Mouse (Mus musculus) thymus, postnatal 36 days (tissue): ENCODE measurements at regions not wholly inside any gene's neighbourhood (a gene's known extent, or its start where the extent isn't known, plus 50 kb on each side); places are given as distances from the start of the nearest gene placed in this dataset.

ENCODE experiments used
- DNase-seq, 2 experiments: peaks; one replicate each; pipeline ENCODE4 v3.0.0; 2022; ENCODE audit warnings: mixed read lengths in 2 of 2

DNA sequence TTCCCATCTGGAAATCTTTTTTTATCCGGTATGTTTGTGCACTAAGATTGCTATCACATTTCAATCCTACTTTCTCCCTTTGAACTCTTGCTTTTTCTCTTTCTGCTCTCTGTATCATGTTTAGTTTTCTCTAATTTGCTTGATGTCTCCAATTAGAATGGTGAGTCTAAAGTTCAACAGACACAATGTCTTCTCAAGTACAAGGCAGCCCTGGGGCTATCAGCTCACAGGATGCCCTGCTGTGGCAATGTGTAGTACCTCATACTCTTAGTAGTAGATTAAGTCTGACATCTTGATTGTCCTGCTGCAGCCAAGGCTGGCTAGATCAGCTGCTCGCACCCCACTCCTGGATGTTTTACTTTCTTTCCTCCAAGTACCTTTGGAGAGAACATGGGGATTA lies 186.4 kb downstream of the Irs2 start:
- no peak for DNase-seq

GRCm38 (mm10) chr8:10814499-10814898 lies 193.8 kb downstream of the Irs2 start:
- no peak for DNase-seq

GRCm38 (mm10) chr8:10812060-10812670 lies 196.1 kb downstream of the Irs2 start:
- no peak for DNase-seq

GRCm38 (mm10) chr8:10807040-10807439 lies 201.2 kb downstream of the Irs2 start:
- DNase-seq, result no peak

DNA sequence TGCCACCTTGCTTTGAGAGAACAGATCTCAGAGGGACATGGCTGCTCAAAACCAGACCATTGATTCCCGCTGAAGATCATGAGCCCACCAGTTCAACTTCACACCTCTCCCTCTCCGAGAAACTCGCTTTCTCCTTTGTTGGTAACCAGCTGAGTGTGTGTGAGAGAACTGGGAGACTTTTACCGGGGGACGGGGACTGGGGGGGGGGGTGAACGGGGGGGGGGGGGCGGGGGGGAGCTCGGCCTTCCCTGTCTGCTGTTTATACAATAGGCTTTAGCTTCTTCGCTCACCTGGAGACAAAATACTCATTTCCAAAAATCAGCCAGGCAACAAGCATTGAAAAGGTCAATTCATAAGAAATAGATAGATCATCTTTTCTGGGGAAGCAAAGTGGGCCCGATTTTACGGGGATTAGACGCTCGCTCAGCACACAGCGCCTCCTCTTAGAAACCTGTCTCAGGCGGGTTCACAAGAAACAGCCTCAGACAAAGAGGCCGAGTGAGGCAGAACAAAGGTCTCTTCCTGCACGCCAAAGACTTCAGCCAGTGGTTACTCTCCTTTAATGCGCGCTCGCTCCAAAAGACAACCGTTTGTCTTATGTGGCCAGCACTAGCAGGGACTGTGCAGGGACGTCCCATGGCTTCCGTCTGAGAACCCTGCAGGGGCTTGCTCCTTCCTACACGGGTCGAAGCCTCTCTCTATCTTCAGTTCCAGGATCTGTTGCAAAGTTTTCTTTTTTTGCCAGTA lies 202.7 kb downstream of the Irs2 start:
- DNase-seq, result no peak

- no peak for DNase-seq
Observed at GRCm38 (mm10) chr8:10804974-10805373, 203.3 kb downstream of the Irs2 start.

GRCm38 (mm10) chr8:10802003-10802402 lies 206.3 kb downstream of the Irs2 start:
- no peak for DNase-seq

- DNase-seq, result no peak
Observed at GRCm38 (mm10) chr8:10801580-10801979, 206.7 kb downstream of the Irs2 start.

DNA sequence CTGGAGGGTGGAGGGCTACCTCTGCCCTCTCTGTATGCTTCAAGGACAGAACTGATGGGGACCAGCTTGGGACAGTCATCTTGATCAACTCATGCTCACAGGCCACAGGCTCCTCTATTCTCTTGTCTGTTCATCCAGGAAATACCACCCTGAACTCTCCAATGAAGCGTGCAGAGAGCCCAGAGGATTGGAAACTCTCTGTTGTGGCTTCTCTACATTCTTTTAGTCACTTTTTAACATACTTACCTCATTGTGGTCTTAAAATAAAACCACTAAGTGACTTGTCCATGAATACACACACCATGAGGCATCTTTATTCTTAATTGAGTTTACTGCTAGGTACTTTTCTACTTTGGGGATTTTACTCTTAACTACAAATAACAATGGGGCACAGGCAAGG lies 209.8 kb downstream of the Irs2 start:
- DNase-seq, result no peak

GRCm38 (mm10) chr8:10794367-10795189 lies 213.7 kb downstream of the Irs2 start:
- no peak for DNase-seq

GRCm38 (mm10) chr8:10793670-10794366 lies 214.4 kb downstream of the Irs2 start:
- DNase-seq, result no peak

GRCm38 (mm10) chr8:10788496-10789200 lies 219.6 kb downstream of the Irs2 start:
- no peak for DNase-seq

DNA sequence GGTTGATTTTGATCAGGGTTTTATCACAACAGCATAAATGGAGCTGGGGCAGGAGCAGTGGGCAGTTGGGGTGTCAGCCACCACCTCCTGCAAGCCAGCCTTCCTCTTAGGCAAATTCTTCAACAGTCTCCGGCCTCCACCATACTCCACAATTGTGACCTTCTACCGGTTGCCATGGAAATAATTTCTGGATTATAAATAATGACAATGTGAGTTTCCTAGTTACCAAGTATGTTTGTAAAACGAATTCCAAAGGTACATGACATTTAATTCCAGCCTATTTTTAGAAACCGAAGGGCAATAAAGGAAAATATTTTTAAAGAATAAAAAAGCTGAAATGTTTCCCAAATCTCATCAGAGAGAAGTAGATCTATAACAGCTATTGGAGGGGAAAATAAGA lies 222.5 kb downstream of the Irs2 start:
- no peak for DNase-seq

DNA sequence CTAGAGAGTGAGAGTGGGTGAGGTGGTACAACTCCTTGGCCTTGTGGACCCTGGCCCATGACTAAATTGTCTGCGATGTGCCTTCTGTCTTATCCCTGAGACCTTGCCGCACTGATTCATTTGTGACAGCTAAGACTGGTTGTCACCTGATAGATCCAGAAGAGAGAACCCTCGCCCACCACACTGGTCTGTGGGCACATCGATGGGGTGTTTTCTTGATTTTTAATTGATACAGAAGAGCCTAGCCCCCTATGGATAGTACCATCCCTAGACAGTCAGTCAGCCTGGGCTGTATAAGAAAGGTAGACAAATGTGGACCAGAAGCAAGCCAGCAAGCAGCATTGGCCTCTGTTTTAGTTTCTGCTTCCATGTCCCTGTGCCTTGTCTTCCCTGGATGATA lies 222.9 kb downstream of the Irs2 start:
- DNase-seq, result no peak

DNA sequence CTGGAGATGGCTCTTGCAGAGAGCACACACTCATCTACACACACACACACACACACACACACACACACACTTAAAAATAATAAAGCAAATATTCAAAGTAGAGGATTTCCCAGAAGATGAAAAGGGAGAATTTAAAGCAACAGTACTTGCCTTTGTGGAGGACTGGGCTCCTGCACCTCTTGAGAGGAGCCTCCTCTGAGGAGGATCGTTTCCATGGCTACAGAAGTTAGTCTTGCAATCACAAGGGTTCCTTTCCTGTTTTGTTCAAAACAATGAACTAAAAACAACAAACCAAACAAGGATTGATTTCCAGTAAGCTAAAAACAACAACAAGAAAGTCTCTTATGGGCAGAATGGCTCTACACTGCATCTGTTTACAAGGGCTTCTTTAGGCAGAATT lies 223.8 kb downstream of the Irs2 start:
- no peak for DNase-seq

DNA sequence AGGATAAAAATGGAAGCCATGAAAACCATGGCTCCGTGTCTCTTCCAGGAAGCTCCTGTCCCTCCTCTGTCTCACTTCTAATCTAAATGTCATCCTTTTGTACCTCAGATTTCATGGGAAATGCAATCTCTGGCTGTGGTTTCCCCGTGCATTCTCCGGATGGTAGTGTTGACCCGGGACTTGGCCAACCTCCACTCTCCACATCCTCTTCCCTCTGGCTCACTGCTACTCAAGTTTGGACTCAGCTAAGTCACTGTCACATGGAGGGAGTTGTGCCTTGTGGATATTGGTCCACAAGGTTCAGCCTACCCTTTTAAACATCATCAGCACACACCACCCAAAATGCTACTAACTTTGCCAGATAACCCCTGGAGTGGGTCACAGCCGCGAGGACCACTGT lies 226.4 kb downstream of the Irs2 start:
- no peak for DNase-seq

DNA sequence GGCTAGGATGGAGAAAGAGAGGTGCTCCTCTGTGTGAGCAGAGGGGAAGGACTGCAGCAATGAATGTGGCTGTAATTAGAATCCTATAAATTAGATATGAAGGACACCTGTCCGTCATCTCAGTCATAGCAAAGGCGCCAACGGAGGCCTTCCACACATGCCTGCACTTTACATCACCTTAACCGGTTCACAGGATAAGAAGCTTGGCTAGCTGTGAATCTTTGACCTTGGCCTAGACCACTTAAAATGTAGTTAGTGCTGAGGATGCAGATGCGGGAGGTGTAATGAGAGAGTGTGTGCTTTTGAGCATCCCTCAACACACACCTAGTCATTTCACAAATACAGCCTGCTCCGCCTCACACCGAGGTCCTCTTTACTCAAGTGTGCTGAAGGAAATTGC lies 228.6 kb downstream of the Irs2 start:
- DNase-seq, result no peak

- DNase-seq, result no peak
Observed at GRCm38 (mm10) chr8:10775202-10776010, 232.9 kb downstream of the Irs2 start.

DNA sequence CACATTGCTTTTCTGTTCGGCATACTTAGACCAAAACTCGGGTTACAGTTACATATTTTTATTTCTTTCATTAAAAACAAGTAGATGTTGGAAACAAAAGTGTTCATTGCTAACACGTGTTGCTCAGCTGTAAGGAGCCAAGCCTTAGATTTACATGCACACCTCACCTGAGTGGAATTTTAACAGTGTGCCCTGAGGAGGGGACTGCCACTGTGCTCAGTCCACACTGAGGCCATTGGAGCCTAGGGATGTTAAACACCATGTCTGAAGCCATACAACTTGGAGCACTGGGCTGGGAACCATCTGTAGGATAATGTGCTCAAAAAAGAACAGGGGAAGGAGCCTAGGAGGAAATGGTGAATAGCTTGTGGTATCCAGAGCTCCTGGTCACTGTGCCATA lies 233.5 kb downstream of the Irs2 start:
- no peak for DNase-seq

GRCm38 (mm10) chr8:10768181-10768580 lies 240.1 kb downstream of the Irs2 start:
- no peak for DNase-seq

DNA sequence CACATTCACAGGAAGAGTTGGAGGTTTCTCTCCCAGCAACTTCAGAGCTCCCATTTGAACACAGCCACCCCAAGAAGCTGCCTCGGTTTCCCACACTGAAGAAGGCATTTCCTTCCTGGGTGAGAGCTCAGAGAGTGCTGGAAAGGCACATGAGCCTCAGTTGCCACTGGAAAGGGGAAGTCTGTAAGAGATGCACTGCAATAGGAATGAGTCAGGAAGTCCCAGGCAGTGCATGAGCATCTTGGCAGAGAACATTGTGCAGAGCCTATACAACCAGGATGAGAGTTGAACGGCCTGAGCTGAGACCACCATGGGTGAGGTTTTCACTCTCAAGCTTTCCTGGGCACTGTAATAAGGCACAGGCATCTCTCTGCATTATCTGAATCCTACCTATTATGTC lies 244.4 kb downstream of the Irs2 start:
- DNase-seq, result no peak
